8 mouse cellular contexts compared by ENCODE assay signal in the genomic region with DNA sequence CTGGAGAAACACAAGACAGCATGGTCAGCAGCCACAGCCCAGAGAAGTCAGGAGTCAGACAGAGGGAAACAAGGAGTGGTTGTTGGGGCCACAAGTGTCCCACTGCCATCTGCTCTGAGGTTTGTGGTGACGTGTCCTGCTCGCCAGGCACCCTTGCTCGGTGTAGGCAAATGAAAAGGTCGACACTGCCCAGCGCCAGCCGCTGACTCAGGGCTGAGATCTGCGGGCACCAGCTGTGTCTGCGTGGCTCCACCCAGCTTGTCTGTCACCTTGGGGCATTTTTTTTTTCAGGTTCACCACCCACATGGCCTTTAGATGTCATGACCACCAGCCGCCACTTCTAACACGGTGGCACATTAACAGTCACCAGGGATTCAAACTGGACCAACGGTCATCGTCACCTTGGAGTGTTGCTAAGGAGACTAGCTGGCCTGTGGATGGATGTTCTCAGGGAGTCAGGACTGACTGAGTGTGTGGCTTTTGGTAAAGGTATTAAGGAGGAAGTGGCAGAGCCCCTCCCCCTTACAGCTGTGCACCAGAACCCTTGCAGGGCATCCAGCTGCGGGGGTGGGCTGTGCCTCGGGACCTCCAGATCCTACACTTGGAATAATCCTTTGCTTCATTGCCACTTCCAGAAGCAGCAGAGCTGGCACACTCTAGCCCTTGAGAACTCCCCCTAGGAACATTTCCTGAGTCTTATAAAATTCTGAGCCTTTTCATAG.
DNase-seq lines count a peak whose midpoint lies in the region; ATAC-seq lines count a peak whose summit lies in the region.

No protein-coding gene starts in this region.

- no peak for ATAC-seq in inflammation-experienced regulatory T-cells, adult 6 months
- no peak for ATAC-seq in cerebellum, adult (ENCODE audit: insufficient number of reproducible peaks, low FRiP score, low TSS enrichment)

- DNase-seq in embryo, embryonic 10.5 days (ENCODE audit: low spot score): peak; percentile 5
- no peak for DNase-seq in embryo, embryonic 10 days (ENCODE audit: low spot score)
- DNase-seq in MN1 (ENCODE audit: low spot score): peak; percentile 15
- DNase-seq in kidney, postnatal 10 days: peak; percentile 27
- DNase-seq in natural killer cell, adult 2 months (ENCODE audit: low spot score in 2 of 2): peak; percentile 49
- no peak for DNase-seq in lung, postnatal 14 days

Comparison
In these comparisons a context has a peak if more than half of its experiments do, and no peak if none do; other contexts are left out.
1. DNase-seq: peak in embryo, embryonic 10.5 days (single experiment), MN1 (single experiment), kidney, postnatal 10 days (single experiment) and natural killer cell, adult 2 months (2 of 2); none in embryo, embryonic 10 days (single experiment) and lung, postnatal 14 days (single experiment).